8 mouse cellular contexts compared by ENCODE assay signal in genomic region chr19:11044996-11045711, GRCm38 (mm10). TPM values are rescaled to one million over a fixed set of nuclear protein-coding genes. Genes with fewer than 3 reads are reported as not detected.
DNase-seq lines count a peak whose midpoint lies in the region; ATAC-seq lines count a peak whose summit lies in the region.

No protein-coding gene starts in this region.

- no peak overlapping the region for H3K9ac ChIP-seq in liver, embryonic 11.5 days (ENCODE audit: low read depth, low read length)

- peak; percentile 45 for DNase-seq in layer of hippocampus, adult 11-12 months (ENCODE audit: low spot score)
- DNase-seq in layer of hippocampus, adult 9-10 months (ENCODE audit: low spot score), result no peak
- DNase-seq in embryonic facial prominence, embryonic 10.5 days (ENCODE audit: low spot score), result peak; percentile 87
- peak; percentile 50 for DNase-seq in heart, adult 8-10 months (ENCODE audit: low spot score)
- peak; percentile 53 for DNase-seq in kidney, adult 18-20 months
- DNase-seq in liver, embryonic 11.5 days (ENCODE audit: low spot score), result peak; percentile 75
- peak; percentile 83 for DNase-seq in splenic B cell, adult 2 months (ENCODE audit: low read depth, low spot score)

- H3K27me3 ChIP-seq in embryonic facial prominence, embryonic 10.5 days (replicated peaks; ENCODE audit: low read depth, poor library complexity, severe bottlenecking), result peaks cover 6% of the 10 kb centered on the region; the same call in 1 of the 2 replicates
- H3K27me3 ChIP-seq in liver, embryonic 11.5 days (replicated peaks; ENCODE audit: control insufficient read depth, insufficient read depth, low read length), result no peaks in the 10 kb centered on the region
- no peaks in the 10 kb centered on the region for H3K27me3 ChIP-seq in splenic B cell, adult 2 months (ENCODE audit: control insufficient read depth, insufficient read depth, low read length, poor library complexity, severe bottlenecking)

- no peaks in the 10 kb centered on the region for H3K36me3 ChIP-seq in embryonic facial prominence, embryonic 10.5 days (replicated peaks)
- H3K36me3 ChIP-seq in liver, embryonic 11.5 days (ENCODE audit: control insufficient read depth, insufficient read depth, low read length), result no peaks in the 10 kb centered on the region
- no peaks in the 10 kb centered on the region for H3K36me3 ChIP-seq in splenic B cell, adult 2 months (ENCODE audit: control insufficient read depth, insufficient read depth, low read length, poor library complexity, severe bottlenecking)

- H3K9me3 ChIP-seq in embryonic facial prominence, embryonic 10.5 days, result no peaks in the 10 kb centered on the region
- no peaks in the 10 kb centered on the region for H3K9me3 ChIP-seq in liver, embryonic 11.5 days (ENCODE audit: control insufficient read depth, low read length)

- H3K4me1 ChIP-seq in embryonic facial prominence, embryonic 10.5 days, result peaks cover 5% of the 10 kb centered on the region; the same call in 1 of the 2 replicates
- no peaks in the 10 kb centered on the region for H3K4me1 ChIP-seq in liver, embryonic 11.5 days (replicated peaks; ENCODE audit: control insufficient read depth, insufficient read depth, low read length)

- H3K4me3 ChIP-seq in embryonic facial prominence, embryonic 10.5 days, result peak overlapping the region; percentile 54
- peak overlapping the region; percentile 31 for H3K4me3 ChIP-seq in liver, embryonic 11.5 days (ENCODE audit: low read depth, low read length)

- 6% methylated on average over 40 of the region's 40 CpGs for WGBS in embryonic facial prominence, embryonic 10.5 days
- 6% methylated on average over 36 of the region's 40 CpGs for WGBS in liver, embryonic 11.5 days

- peak overlapping the region; percentile 59 for H3K4me2 ChIP-seq in liver, embryonic 11.5 days

- ATAC-seq in liver, embryonic 11.5 days (replicated peaks; ENCODE audit: low FRiP score), result peak; percentile 100
- ATAC-seq in monocyte, adult 5-6 weeks (replicated peaks; ENCODE audit: insufficient number of reproducible peaks, low FRiP score, low TSS enrichment, poor library complexity, severe bottlenecking), result peak; percentile 87

- no peak overlapping the region; the same call in 1 of the 2 replicates for H3K27ac ChIP-seq in embryonic facial prominence, embryonic 10.5 days (replicated peaks)
- H3K27ac ChIP-seq in liver, embryonic 11.5 days (ENCODE audit: low read depth, low read length), result no peak overlapping the region

RNA-seq across cellular contexts. Expression of gene Ms4a18, which starts 27.3 kb away (rescaled TPM):
- polyA plus RNA-seq in embryonic facial prominence, embryonic 10.5 days (2016; fragmentation: Nextera tagmentation; extraction: Ambion mirVana), result not detected in 2 replicates
- not detected for total RNA-seq in heart, adult 8-10 months (2022)
- not detected in 2 replicates for polyA plus RNA-seq in liver, embryonic 11.5 days (2014; fragmentation: Nextera tagmentation; extraction: Ambion mirVana)
- total RNA-seq in monocyte, adult 5-6 weeks (2017), result not detected in 3 replicates

RNA-seq across cellular contexts. Expression of gene Ms4a8a, which starts 35.7 kb away (rescaled TPM):
- not detected in 2 replicates for polyA plus RNA-seq in embryonic facial prominence, embryonic 10.5 days (2016; fragmentation: Nextera tagmentation; extraction: Ambion mirVana)
- total RNA-seq in heart, adult 8-10 months (2022), result 1 to 10 TPM in 3 of 4 experiments, under 1 TPM in 1; 0.82 to 4.2 (median 1.4) TPM
- not detected in 2 replicates for polyA plus RNA-seq in liver, embryonic 11.5 days (2014; fragmentation: Nextera tagmentation; extraction: Ambion mirVana)
- total RNA-seq in monocyte, adult 5-6 weeks (2017), result 1.1 to 8.6 TPM (median 4.5 TPM) in 3 replicates

RNA-seq across cellular contexts. Expression of gene Ms4a15, which starts 52.1 kb away (rescaled TPM):
- not detected in 2 replicates for polyA plus RNA-seq in embryonic facial prominence, embryonic 10.5 days (2016; fragmentation: Nextera tagmentation; extraction: Ambion mirVana)
- not detected for total RNA-seq in heart, adult 8-10 months (2022)
- polyA plus RNA-seq in liver, embryonic 11.5 days (2014; fragmentation: Nextera tagmentation; extraction: Ambion mirVana), result not detected in 2 replicates
- 0.67 to 2.7 TPM in 2 of 3 replicates, not detected in the other for total RNA-seq in monocyte, adult 5-6 weeks (2017)
